Mouse (Mus musculus): ENCODE measurements at regions not wholly inside any gene's neighbourhood (a gene's known extent, or its start where the extent isn't known, plus 50 kb on each side); places are given as distances from the start of the nearest gene placed in this dataset.

DNA sequence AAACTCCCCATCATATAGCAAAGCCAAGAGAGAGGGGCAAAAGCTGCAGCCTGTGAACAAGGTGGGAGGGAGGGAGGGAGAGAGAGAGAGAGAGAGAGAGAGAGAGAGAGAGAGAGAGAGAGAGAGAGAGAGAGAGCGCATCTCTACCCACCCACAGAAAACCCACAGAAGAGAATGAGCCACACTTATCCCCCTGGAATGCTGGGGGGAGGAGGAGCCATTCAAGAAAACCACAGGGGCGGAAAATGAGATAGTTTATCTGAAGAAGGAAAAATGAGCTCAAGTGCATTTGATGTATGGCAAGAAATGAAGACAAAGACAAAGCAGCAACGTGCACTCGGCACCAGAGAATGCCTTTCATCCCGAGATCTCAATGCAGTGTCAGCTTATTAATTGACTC is 94.8 kb upstream of the Igfbp7 start:
- peak overlapping the region; percentile 9; the same call in 1 of the 2 replicates for H3K4me2 ChIP-seq (replicated peaks)
- peak overlapping the region; percentile 64 for H3K27ac ChIP-seq

DNA sequence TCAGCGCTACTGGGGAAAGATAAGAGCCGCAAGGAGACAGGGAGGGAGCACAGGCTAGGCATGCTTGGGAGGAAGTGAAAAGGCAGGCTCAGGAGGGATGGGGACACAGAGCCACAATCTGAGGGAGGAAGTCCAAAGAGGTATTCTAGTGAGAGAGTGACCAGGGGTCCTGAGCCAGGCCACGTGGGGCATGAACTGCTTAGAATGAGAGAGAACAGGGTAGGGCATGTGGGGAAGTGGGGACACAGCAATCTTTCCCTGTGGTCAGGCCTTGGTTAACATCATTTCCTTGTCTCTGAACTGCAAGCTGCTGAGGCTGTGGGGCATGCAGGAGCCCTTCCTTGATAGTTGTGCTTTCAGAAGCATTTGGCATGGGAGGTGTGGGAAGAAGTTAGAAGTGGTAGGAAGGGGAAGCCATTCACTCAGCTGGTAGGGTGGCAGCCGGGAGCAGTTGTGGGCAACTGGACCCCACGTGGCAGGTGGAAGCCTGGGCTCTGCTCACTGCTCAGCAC is 92.2 kb upstream of the Igfbp7 start:
- H3K27me3 ChIP-seq = no peaks in the 10 kb centered on the region
- no peak overlapping the region for H3K4me2 ChIP-seq (replicated peaks)
- no peak overlapping the region for H3K27ac ChIP-seq
- peaks cover 11% of the 10 kb centered on the region for H3K4me1 ChIP-seq
- H3K36me3 ChIP-seq = no peaks in the 10 kb centered on the region
- no peak overlapping the region for H3K9ac ChIP-seq
- H3K4me3 ChIP-seq = no peak overlapping the region
- no peak for ATAC-seq (ENCODE audit: low FRiP score)
- WGBS = 76% methylated on average over 5 of the region's 5 CpGs
- H3K9me3 ChIP-seq (replicated peaks) = no peaks in the 10 kb centered on the region

More for the DNA sequence above, 94.8 kb upstream of the Igfbp7 start:
- H3K9ac ChIP-seq = no peak overlapping the region
- no peaks in the 10 kb centered on the region for H3K27me3 ChIP-seq
- peaks cover 11% of the 10 kb centered on the region for H3K4me1 ChIP-seq
- peak; percentile 75 for ATAC-seq (ENCODE audit: low FRiP score)
- H3K9me3 ChIP-seq (replicated peaks) = no peaks in the 10 kb centered on the region
- 24% methylated on average over 5 of the region's 5 CpGs for WGBS
- no peak overlapping the region for H3K4me3 ChIP-seq
- H3K36me3 ChIP-seq = no peaks in the 10 kb centered on the region

DNA sequence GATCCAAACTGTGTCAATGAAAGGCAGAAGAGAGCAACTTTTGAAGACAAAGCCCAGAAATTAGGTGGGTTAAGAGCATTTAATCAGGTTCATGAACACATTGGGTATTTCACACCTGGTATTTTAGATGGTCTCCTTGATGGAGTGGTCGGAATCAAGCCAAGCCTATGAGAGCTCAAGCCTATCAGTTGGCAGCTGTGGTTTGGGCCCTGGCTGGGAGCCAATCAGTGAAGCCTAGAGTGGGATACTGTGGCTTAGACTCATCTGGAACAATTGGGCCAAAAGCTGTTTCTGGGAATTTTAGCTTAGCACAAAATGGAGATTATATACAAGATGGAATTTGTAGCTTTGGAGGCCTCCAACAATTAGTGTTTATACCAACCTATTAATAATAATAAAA is 86.8 kb upstream of the Igfbp7 start:
- Histone ChIP-seq H3K9ac (no peak overlapping the region), H3K4me2 (replicated peaks) (no peak overlapping the region), H3K4me1 (no peaks in the 10 kb centered on the region), H3K9me3 (replicated peaks) (no peaks in the 10 kb centered on the region), H3K36me3 (no peaks in the 10 kb centered on the region), H3K27ac (no peak overlapping the region), H3K27me3 (no peaks in the 10 kb centered on the region), H3K4me3 (no peak overlapping the region)
- 85% methylated on average over 1 of the region's 1 CpGs for WGBS
- ATAC-seq (ENCODE audit: low FRiP score) = no peak

DNA sequence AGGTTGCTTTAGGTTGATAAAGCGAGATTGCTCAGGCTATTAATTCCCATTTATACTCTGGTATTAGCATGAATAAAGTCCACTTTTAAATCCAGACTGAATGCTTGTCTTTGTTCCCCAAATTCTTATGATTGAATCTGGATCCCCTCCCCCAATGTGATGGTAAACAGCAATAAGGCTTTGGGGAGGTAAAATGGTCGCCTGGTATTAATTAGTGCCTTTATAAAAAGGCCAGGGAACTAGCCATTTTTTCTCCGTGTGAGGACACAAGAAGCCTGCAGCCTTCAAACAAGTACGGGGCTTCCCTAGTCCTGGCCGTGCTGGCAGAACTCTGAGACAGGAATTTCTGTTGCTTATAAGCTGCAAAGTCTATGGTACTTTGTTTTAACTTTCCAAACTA is 81.1 kb upstream of the Igfbp7 start:
- WGBS = 72% methylated on average over 5 of the region's 5 CpGs
- no peaks in the 10 kb centered on the region for H3K27me3 ChIP-seq
- H3K27ac ChIP-seq = no peak overlapping the region
- H3K4me3 ChIP-seq = no peak overlapping the region
- H3K4me2 ChIP-seq (replicated peaks) = no peak overlapping the region
- peaks cover 9% of the 10 kb centered on the region for H3K4me1 ChIP-seq
- ATAC-seq (ENCODE audit: low FRiP score) = no peak
- no peaks in the 10 kb centered on the region for H3K9me3 ChIP-seq (replicated peaks)
- no peak overlapping the region for H3K9ac ChIP-seq
- no peaks in the 10 kb centered on the region for H3K36me3 ChIP-seq

DNA sequence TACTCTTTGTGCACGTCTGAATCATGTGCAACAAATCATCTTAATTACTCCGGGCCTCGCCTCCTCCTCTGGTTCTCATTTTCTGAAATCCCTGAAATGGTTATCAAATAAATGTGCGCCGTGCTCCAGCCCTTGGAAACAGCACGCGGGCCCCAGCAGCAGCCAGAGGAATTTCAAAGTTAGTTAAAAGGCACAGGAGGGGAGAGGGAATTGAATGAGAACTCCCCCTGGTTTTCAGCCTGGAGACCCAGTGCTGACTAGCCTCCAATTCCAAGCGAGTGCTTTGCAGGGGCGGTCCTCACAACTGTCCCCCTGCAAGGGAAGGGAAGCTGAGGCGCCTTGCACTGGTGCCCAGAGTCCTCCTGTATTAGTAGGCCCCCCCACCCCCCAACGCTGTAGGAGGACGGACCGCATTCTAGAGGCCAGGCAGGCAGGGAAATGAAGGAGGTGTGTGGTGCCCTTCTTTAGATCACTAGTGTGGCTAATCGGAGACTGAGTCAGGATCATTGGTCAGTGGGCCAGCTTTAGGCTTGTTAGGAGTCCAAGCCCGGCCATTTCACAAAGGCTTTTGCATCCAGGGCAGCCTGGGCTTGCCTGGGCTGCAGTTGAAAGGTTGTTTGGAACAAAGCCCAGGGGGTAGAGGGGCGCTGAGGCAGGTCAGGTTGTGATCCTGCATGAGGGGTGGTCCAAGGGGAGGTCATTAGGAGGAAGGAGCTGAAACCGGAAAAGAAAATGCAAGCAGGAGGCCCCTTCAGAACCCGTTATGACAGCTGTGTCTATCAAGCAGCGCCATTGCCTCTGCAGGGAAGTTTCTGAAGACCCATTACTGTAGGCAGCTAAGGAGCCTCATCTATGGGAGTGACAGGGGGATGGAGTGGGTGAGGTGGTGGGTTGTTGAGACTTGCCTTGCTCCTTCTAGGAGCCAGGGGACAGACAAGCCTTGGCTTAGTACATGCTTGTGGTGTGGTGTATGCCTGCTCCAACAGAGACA is 80.3 kb upstream of the Igfbp7 start:
- no peak overlapping the region for H3K4me3 ChIP-seq
- 8% methylated on average over 19 of the region's 19 CpGs for WGBS
- H3K4me2 ChIP-seq (replicated peaks) = peak overlapping the region; percentile 39
- peaks cover 9% of the 10 kb centered on the region for H3K4me1 ChIP-seq
- H3K27me3 ChIP-seq = no peaks in the 10 kb centered on the region
- no peak overlapping the region for H3K9ac ChIP-seq
- ATAC-seq (ENCODE audit: low FRiP score) = peak; percentile 49
- 0 out of 2 replicates have a peak overlapping the region, but pooled peaks have one; percentile 25 for H3K27ac ChIP-seq
- no peaks in the 10 kb centered on the region for H3K36me3 ChIP-seq
- H3K9me3 ChIP-seq (replicated peaks) = no peaks in the 10 kb centered on the region

DNA sequence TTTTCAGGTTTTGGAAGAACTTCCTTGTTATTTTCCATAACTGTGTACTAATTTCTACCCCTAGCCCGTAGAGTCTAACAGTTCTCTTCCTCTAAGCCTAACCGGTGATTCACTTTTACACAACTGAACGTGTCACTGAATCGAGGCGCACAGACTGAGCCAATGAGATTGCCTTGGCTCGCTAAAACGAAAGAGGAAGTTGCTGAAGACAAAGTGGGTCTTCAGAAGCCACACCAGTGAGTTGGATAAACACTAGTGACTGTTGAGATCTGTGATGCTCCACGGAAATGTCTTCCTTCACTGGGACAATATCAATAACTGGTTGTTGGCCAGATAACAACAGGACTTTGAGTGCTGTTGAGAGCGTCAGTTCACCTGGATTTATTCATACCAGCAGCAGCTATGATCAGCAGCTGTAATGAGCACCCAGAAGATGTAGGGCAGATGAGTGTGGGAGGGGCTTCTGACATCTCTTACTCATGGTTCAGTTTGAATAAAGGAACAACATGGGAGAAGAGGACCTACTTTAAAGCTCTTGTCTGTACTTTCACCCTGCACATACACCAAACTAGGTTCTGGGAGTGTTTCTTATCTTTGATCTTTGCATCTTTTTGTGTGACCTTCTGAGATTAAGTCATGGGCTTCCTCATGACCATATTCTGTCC is 75.3 kb upstream of the Igfbp7 start:
- Histone ChIP-seq H3K27ac (no peak overlapping the region), H3K4me1 (peaks cover 5% of the 10 kb centered on the region), H3K36me3 (no peaks in the 10 kb centered on the region), H3K27me3 (no peaks in the 10 kb centered on the region), H3K9me3 (replicated peaks) (no peaks in the 10 kb centered on the region), H3K4me2 (replicated peaks) (no peak overlapping the region), H3K4me3 (no peak overlapping the region), H3K9ac (no peak overlapping the region)
- WGBS = 93% methylated on average over 9 of the region's 9 CpGs
- no peak for ATAC-seq (ENCODE audit: low FRiP score)

DNA sequence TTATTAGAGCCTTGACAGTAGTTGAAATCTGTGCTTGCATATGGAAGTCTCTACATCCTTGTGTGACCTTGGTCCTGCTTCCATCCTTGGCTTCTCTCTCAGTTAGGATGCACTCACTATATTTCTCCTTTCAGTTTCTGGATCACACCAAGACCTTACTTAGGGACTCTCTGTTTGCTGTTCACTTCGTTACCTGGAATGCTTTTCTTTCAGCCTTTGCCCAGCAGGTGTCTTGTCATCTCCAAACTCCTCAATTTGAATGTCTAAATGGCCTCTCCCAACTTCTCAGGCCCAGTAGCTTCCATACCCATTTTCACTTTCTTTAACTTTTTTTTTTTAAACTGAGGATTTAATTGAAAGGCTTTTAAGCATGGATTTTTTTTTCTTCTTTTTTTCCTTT is 74.0 kb upstream of the Igfbp7 start:
- WGBS = 57% methylated on average over 1 of the region's 1 CpGs
- no peaks in the 10 kb centered on the region for H3K4me1 ChIP-seq

DNA sequence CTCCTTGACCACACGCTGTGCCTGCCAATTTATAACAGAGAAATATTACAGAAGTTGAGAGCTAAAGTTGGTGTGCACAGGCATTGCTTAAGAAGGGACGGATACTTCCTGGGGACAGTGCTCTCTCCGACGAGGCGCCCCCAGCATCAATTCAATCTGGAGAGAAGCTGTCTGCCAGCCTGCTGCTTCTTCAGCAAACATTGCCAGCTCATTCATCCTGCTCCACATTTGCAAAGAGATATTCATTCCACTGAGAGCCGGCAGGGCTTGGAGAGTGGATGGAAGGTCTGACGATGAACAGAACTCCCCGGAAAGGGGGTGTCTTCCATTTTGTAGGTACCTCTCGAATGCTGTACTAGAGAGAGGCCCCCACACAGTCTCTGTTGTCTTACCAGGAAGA is 70.0 kb upstream of the Igfbp7 start:
- no peak overlapping the region for H3K27ac ChIP-seq
- no peaks in the 10 kb centered on the region for H3K27me3 ChIP-seq
- 79% methylated on average over 9 of the region's 9 CpGs for WGBS
- no peaks in the 10 kb centered on the region for H3K36me3 ChIP-seq
- H3K4me1 ChIP-seq = no peaks in the 10 kb centered on the region
- no peak overlapping the region for H3K9ac ChIP-seq
- H3K9me3 ChIP-seq (replicated peaks) = no peaks in the 10 kb centered on the region
- no peak overlapping the region for H3K4me2 ChIP-seq (replicated peaks)
- no peak for ATAC-seq (ENCODE audit: low FRiP score)
- H3K4me3 ChIP-seq = no peak overlapping the region

More for the DNA sequence above, 74.0 kb upstream of the Igfbp7 start:
- Histone ChIP-seq H3K9me3 (replicated peaks) (no peaks in the 10 kb centered on the region), H3K36me3 (no peaks in the 10 kb centered on the region), H3K4me3 (no peak overlapping the region), H3K9ac (no peak overlapping the region), H3K27me3 (no peaks in the 10 kb centered on the region), H3K4me2 (replicated peaks) (no peak overlapping the region), H3K27ac (no peak overlapping the region)
- ATAC-seq (ENCODE audit: low FRiP score) = no peak

DNA sequence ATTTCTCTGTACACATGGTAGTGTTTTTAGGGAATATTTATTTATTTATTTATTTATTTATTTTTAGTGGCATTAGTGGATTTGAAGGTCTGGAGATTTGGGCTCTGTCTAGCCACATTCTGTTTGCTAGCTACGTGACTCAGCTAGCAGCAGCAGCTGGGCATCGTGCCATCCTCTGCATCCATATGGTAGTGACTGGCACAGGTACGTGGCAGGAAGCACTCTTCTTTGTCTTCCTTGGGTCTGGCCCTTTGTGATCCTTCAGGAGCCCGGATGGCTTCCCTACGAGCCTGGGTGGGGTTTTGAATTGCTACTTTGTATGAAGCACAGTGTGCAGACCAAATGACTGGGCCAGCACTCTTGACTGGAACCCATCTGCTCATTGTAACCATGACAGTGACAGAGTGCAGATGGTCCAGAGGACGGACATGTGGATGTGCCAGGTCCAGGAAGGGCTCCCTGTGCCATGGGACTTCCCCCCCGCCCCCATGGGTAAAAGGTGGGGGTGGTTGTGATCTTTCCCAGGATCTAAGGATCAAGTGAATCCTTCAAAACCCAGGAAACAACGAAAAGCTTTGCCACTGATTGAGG is 66.2 kb upstream of the Igfbp7 start:
- no peak for ATAC-seq (ENCODE audit: low FRiP score)
- Histone ChIP-seq H3K27ac (no peak overlapping the region), H3K36me3 (no peaks in the 10 kb centered on the region), H3K27me3 (no peaks in the 10 kb centered on the region), H3K4me1 (no peaks in the 10 kb centered on the region), H3K9ac (no peak overlapping the region), H3K4me3 (no peak overlapping the region), H3K9me3 (replicated peaks) (no peaks in the 10 kb centered on the region), H3K4me2 (replicated peaks) (no peak overlapping the region)
- WGBS = 81% methylated on average over 8 of the region's 8 CpGs

DNA sequence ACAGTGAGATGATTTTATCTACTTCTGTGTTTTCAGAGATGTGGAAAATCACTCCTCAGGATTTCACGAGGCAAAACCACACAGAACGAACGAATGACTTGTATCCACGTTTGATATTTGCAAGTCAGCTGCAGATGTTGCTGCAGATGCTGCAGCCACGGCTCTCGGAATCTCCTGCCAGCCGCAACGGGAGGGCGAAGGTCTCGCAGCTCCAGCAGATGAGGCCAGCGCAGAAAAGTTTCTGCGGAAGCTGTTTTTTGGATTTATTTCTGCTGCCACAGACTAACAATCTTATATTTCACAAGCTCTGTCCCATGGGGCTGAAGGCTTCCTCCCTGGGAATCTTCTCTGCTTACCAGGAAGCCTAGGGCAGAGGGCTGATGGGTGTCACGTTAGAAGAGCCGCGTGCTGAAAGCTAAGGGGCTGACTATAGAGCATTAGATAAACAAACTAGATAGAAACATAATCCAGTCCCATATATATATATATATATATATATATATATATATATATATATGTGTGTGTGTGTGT is 61.5 kb upstream of the Igfbp7 start:
- Histone ChIP-seq H3K9ac (no peak overlapping the region), H3K27me3 (no peaks in the 10 kb centered on the region), H3K36me3 (no peaks in the 10 kb centered on the region), H3K9me3 (replicated peaks) (no peaks in the 10 kb centered on the region), H3K4me2 (replicated peaks) (no peak overlapping the region), H3K4me3 (no peak overlapping the region), H3K4me1 (0 out of 2 replicates have a peak, but pooled peaks cover 2% of the 10 kb centered on the region), H3K27ac (no peak overlapping the region)
- WGBS = 79% methylated on average over 15 of the region's 15 CpGs
- no peak for ATAC-seq (ENCODE audit: low FRiP score)

DNA sequence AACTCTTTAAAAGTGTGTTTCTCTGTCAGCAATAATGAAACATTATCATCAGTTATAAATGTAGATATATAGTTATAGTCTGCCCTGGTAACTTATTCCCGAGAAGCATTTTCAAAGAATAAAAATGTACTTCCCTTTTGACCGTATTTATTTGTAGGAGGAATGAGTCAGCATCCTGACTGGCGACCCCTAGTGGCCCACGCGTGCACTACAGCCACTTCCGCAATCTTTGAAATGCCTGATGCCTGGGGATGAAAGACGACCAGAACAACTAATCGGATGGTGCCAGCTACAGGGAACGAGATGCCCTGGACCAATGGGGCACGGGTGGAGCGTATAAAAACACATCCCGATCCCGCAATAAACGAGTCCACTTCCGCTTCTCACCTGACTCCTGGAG is 60.6 kb upstream of the Igfbp7 start:
- no peak overlapping the region for H3K4me2 ChIP-seq (replicated peaks)
- no peak overlapping the region for H3K4me3 ChIP-seq
- 62% methylated on average over 15 of the region's 15 CpGs for WGBS
- H3K9ac ChIP-seq = no peak overlapping the region
- ATAC-seq (ENCODE audit: low FRiP score) = no peak
- H3K4me1 ChIP-seq = 0 out of 2 replicates have a peak, but pooled peaks cover 2% of the 10 kb centered on the region
- H3K36me3 ChIP-seq = no peaks in the 10 kb centered on the region
- no peaks in the 10 kb centered on the region for H3K27me3 ChIP-seq
- no peak overlapping the region for H3K27ac ChIP-seq
- no peaks in the 10 kb centered on the region for H3K9me3 ChIP-seq (replicated peaks)
